Mouse (Mus musculus) limb, embryonic 11.5 days (tissue): Measurements from ENCODE around the gene Ctsw. TPM values are rescaled to one million over a fixed set of nuclear protein-coding genes. Genes with fewer than 3 reads are reported as not detected.

Experiments
- ATAC-seq: fragments of 200-750 bp; cut with Nextera tagmentation; 2 replicates; pipeline ENCODE4 v1.8.0; 2017; ENCODE audit warnings: low read depth; ENCODE audit not compliant: insufficient number of reproducible peaks, low FRiP score, low TSS enrichment
- DNase-seq: peaks from one replicate; pipeline ENCODE4 v3.0.0-alpha.2; 2015; ENCODE audit warnings: low spot score
- H3K27ac ChIP-seq: fragments of 300-500 bp; sonication (generic); replicated peaks from 2 replicates; pipeline ENCODE4 v1.5.1; 2014; ENCODE audit warnings: low read depth, mild to moderate bottlenecking, low read length
- H3K27me3 ChIP-seq: fragments of 300-500 bp; sonication (generic); 2 replicates; pipeline ENCODE4 v1.6.1; 2014; ENCODE audit warnings: mild to moderate bottlenecking, low read length, mixed read lengths; ENCODE audit not compliant: control insufficient read depth, insufficient read depth
- H3K36me3 ChIP-seq: fragments of 300-500 bp; sonication (generic); 2 replicates; pipeline ENCODE4 v1.6.1; 2014; ENCODE audit warnings: mild to moderate bottlenecking, low read length, moderate library complexity, mixed read lengths; ENCODE audit not compliant: control insufficient read depth, insufficient read depth
- H3K4me1 ChIP-seq: fragments of 300-500 bp; sonication (generic); 2 replicates; pipeline ENCODE4 v1.6.1; 2014; ENCODE audit warnings: low read length, mixed read lengths; ENCODE audit not compliant: control insufficient read depth, insufficient read depth
- H3K4me2 ChIP-seq: fragments of 300-500 bp; sonication (generic); 2 replicates; pipeline ENCODE4 v1.6.1; 2014; ENCODE audit warnings: low read depth, mild to moderate bottlenecking, moderate library complexity; ENCODE audit not compliant: severe bottlenecking
- H3K4me3 ChIP-seq: fragments of 300-500 bp; sonication (generic); 2 replicates; pipeline ENCODE4 v1.5.1; 2014; ENCODE audit warnings: low read depth, low read length
- H3K9ac ChIP-seq: fragments of 300-500 bp; sonication (generic); 2 replicates; pipeline ENCODE4 v1.6.1; 2014; ENCODE audit warnings: mild to moderate bottlenecking, low read length
- H3K9me3 ChIP-seq: fragments of 300-500 bp; sonication (generic); 2 replicates; pipeline ENCODE4 v1.6.1; 2016; ENCODE audit warnings: low read length; ENCODE audit not compliant: control insufficient read depth
- WGBS: fragments of 180-500 bp; shearing (Covaris S2); extraction: QIAGEN DNeasy Blood & Tissue Kit; methylation state at CpG from one replicate; pipeline ENCODE4 v1.1.7; 2014; 5-methylcytosine and 5-hydroxymethylcytosine counted together
- polyA plus RNA-seq: library from polyadenylated mRNA; unstranded; fragments of >200 nt; fragmentation: Nextera tagmentation; extraction: Ambion mirVana; gene quantifications from 2 replicates; pipeline ENCODE4 v1.2.1, GENCODE M21; 2014

Ctsw gene
- polyA plus RNA-seq, 1 experiment from 2014 or later = 1.0 TPM

DNA sequence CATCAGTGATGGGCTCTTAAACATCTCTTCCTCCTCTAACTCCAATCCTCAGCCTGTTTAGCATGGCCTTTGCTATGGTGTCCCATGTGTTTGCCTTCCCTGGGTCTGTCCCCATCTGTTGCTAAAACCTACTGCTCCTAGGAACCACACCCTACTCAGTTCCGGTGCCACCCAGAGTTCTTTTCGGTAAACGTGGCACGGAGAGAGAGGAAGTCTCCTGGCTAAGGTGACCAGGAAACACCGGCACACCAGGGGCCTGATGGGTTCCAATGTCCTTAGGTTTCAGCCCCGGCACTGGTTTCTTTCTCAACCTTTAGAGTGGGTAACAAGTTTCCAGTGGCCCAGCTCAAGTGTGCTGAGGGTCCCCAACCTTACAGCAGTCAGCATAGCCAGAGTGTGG, 47.7 kb downstream of the Ctsw start:
- no peak for DNase-seq
- no peak for ATAC-seq
- Histone ChIP-seq H3K27me3 (no peaks in the 10 kb centered on the region), H3K27ac (no peak overlapping the region), H3K9me3 (no peaks in the 10 kb centered on the region), H3K4me1 (peaks cover 9% of the 10 kb centered on the region), H3K4me3 (no peak overlapping the region), H3K4me2 (no peak overlapping the region), H3K9ac (no peak overlapping the region), H3K36me3 (peaks cover 13% of the 10 kb centered on the region)
- 95% methylated on average over 6 of the region's 6 CpGs for WGBS

DNA sequence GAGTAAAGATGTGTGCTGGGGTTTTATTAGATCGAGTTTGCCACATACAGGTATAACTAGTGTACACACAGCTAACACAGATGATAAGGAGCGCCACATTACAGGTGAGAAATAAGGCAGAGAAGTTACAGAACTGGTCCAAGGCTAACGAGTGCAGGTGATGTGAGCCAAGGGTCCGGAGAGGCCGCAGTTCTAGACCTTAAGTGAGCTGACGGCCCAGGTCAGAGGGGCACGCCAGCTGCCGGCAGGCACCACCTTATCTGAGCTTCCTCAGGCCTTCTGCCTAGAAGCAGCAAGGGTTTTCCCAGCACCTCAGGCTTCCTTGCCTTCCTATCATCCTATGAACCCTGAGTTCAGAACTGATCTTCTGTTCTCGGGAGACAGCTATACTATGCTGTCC, 48.7 kb downstream of the Ctsw start:
- H3K36me3 ChIP-seq = peaks cover 13% of the 10 kb centered on the region
- H3K4me3 ChIP-seq = no peak overlapping the region
- no peak overlapping the region for H3K4me2 ChIP-seq
- DNase-seq (no peak), ATAC-seq (no peak)
- H3K27me3 ChIP-seq = no peaks in the 10 kb centered on the region
- WGBS = 93% methylated on average over 9 of the region's 9 CpGs
- no peaks in the 10 kb centered on the region for H3K9me3 ChIP-seq
- peaks cover 9% of the 10 kb centered on the region for H3K4me1 ChIP-seq
- H3K27ac ChIP-seq = no peak overlapping the region
- H3K9ac ChIP-seq = no peak overlapping the region

DNA sequence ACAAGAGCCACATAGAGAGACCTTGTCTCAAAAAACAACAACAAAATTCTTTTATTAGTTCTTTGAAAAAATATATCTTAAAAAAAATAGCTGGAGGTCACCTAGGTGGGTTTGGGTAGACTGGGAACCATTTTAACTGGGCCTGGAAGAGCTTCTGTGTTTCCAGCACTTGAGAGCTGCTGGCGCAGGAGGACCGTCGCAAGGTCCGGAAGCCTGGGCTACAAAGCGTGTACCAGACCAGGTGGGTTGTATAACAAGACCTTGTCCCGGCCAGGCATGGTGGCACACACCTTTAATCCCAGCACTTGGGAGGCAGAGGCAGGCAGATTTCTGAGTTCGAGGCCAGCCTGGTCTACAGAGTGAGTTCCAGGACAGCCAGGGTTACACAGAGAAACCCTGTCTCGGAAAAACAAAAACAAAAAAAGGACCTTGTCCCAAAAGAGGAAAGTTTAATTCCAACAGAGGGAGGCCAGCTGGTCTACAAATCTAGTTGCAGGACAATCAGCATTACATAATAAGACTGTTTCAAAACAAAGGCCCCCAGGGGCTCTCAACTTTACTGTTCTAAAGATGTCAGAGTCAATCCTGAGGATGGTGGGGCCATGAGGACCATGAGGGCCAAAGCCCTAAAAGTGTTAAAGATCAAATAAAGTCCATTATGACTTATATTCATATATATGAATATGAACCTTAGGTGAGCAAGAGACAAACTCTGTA, 49.4 kb downstream of the Ctsw start:
- Histone ChIP-seq H3K9ac (no peak overlapping the region), H3K4me1 (peaks cover 9% of the 10 kb centered on the region), H3K9me3 (no peaks in the 10 kb centered on the region), H3K27ac (no peak overlapping the region), H3K4me3 (no peak overlapping the region), H3K36me3 (peaks cover 13% of the 10 kb centered on the region), H3K4me2 (no peak overlapping the region), H3K27me3 (no peaks in the 10 kb centered on the region)
- no peak for DNase-seq
- 95% methylated on average over 8 of the region's 8 CpGs for WGBS
- ATAC-seq = no peak

Other genes with a start within 250 kb of the Ctsw start
- gene Pacs1, start 195.4 kb downstream of the Ctsw start, polyA plus RNA-seq = 29.3 and 34.2 TPM in 2 replicates
- 405 and 414 TPM in 2 replicates for gene Sf3b2, start 173.1 kb downstream of the Ctsw start, polyA plus RNA-seq
- gene Gal3st3, start 170.2 kb downstream of the Ctsw start, polyA plus RNA-seq = 8.6 and 8.8 TPM in 2 replicates
- not detected in 2 replicates for gene Catsper1, start 132.8 kb downstream of the Ctsw start, polyA plus RNA-seq
- 0.64 and 1.2 TPM in 2 replicates for gene Cst6, start 118.9 kb downstream of the Ctsw start, polyA plus RNA-seq
- gene Eif1ad, start 101.8 kb downstream of the Ctsw start, polyA plus RNA-seq = 78.9 and 89.3 TPM in 2 replicates
- 522 and 532 TPM in 2 replicates for gene Banf1, start 101.3 kb downstream of the Ctsw start, polyA plus RNA-seq
- 87.1 and 92.5 TPM in 2 replicates for gene Sart1, start 79.8 kb downstream of the Ctsw start, polyA plus RNA-seq
- not detected in 2 replicates for gene Tsga10ip, start 66.0 kb downstream of the Ctsw start, polyA plus RNA-seq
- gene Drap1, start 43.5 kb downstream of the Ctsw start, polyA plus RNA-seq = 216 and 243 TPM in 2 replicates
- gene AI837181, start 43.4 kb downstream of the Ctsw start, polyA plus RNA-seq = 43.8 and 47.7 TPM in 2 replicates
- gene Fosl1, start 21.0 kb downstream of the Ctsw start, polyA plus RNA-seq = not detected in 2 replicates
- gene Ccdc85b, start 10.6 kb downstream of the Ctsw start, polyA plus RNA-seq = 7.9 and 9.2 TPM in 2 replicates
- gene Fibp, start 7.9 kb downstream of the Ctsw start, polyA plus RNA-seq = 113 and 116 TPM in 2 replicates
- gene Efemp2, start 5.4 kb upstream of the Ctsw start, polyA plus RNA-seq = 100 and 105 TPM in 2 replicates
- gene Mus81, start 19.9 kb upstream of the Ctsw start, polyA plus RNA-seq = 37.0 and 39.7 TPM in 2 replicates
- gene Cfl1, start 21.9 kb upstream of the Ctsw start, polyA plus RNA-seq = 3,315 and 3,495 TPM in 2 replicates
- 0.35 TPM in 1 of 2 replicates, not detected in the other for gene 1700020D05Rik, start 35.3 kb upstream of the Ctsw start, polyA plus RNA-seq
- 8.6 and 9.0 TPM in 2 replicates for gene Snx32, start 42.0 kb upstream of the Ctsw start, polyA plus RNA-seq
- gene Ovol1, start 92.1 kb upstream of the Ctsw start, polyA plus RNA-seq = 0.74 and 0.79 TPM in 2 replicates
- gene Ap5b1, start 99.5 kb upstream of the Ctsw start, polyA plus RNA-seq = 1.2 and 1.4 TPM in 2 replicates
- gene Rnaseh2c, start 133.4 kb upstream of the Ctsw start, polyA plus RNA-seq = 173 and 185 TPM in 2 replicates
- gene Kat5, start 141.7 kb upstream of the Ctsw start, polyA plus RNA-seq = 33.6 and 36.6 TPM in 2 replicates
- 40.9 and 41.4 TPM in 2 replicates for gene Rela, start 169.0 kb upstream of the Ctsw start, polyA plus RNA-seq
- gene Sipa1, start 195.2 kb upstream of the Ctsw start, polyA plus RNA-seq = 19.0 and 19.4 TPM in 2 replicates
- 14.9 and 17.4 TPM in 2 replicates for gene Map3k11, start 220.2 kb upstream of the Ctsw start, polyA plus RNA-seq
- gene Pcnx3, start 220.4 kb upstream of the Ctsw start, polyA plus RNA-seq = 29.1 and 32.2 TPM in 2 replicates
- gene Kcnk7, start 235.9 kb upstream of the Ctsw start, polyA plus RNA-seq = not detected in 2 replicates